In genomic region chr6:28981966-28982701, GRCm38 (mm10) we compare ENCODE assay signal across 7 mouse cellular contexts.
DNase-seq lines count a peak whose midpoint lies in the region; ATAC-seq lines count a peak whose summit lies in the region.

No protein-coding gene starts in this region.

- 11% methylated on average over 18 of the region's 18 CpGs for WGBS in heart, embryonic 15.5 days
- 14% methylated on average over 18 of the region's 18 CpGs for WGBS in midbrain, embryonic 13.5 days

- no peak overlapping the region for H3K27ac ChIP-seq in heart, embryonic 15.5 days
- H3K27ac ChIP-seq in midbrain, embryonic 13.5 days = no peak overlapping the region

- H3K9ac ChIP-seq in heart, embryonic 15.5 days = no peak overlapping the region
- peak overlapping the region; percentile 74; the same call in 1 of the 2 replicates for H3K9ac ChIP-seq in midbrain, embryonic 13.5 days (replicated peaks)

- no peaks in the 10 kb centered on the region for H3K36me3 ChIP-seq in heart, embryonic 15.5 days
- no peaks in the 10 kb centered on the region for H3K36me3 ChIP-seq in midbrain, embryonic 13.5 days

- peak; percentile 77 for DNase-seq in ES-CJ7 (ENCODE audit: low read depth, low spot score)
- peak; percentile 47 to 54 for DNase-seq in adrenal gland, adult 18-20 months (ENCODE audit: low spot score in 2 of 2)
- peak; percentile 69 for DNase-seq in embryo, embryonic 9.5 days (ENCODE audit: extremely low spot score)
- DNase-seq in kidney, postnatal 36 days = peak; percentile 66 to 92
- DNase-seq in thymus, postnatal 4 days = peak; percentile 83

- no peak overlapping the region; the same call in 1 of the 2 replicates for H3K4me3 ChIP-seq in heart, embryonic 15.5 days
- peak overlapping the region; percentile 55 for H3K4me3 ChIP-seq in midbrain, embryonic 13.5 days (replicated peaks)

- ATAC-seq in heart, embryonic 15.5 days (replicated peaks; ENCODE audit: insufficient number of reproducible peaks, insufficient read depth, low FRiP score, low read depth) = no peak
- ATAC-seq in midbrain, embryonic 13.5 days = peak; percentile 6; the same call in 1 of the 2 replicates

- peaks cover 56% of the 10 kb centered on the region for H3K27me3 ChIP-seq in heart, embryonic 15.5 days
- peaks cover 29% of the 10 kb centered on the region for H3K27me3 ChIP-seq in midbrain, embryonic 13.5 days

- H3K9me3 ChIP-seq in heart, embryonic 15.5 days (replicated peaks) = no peaks in the 10 kb centered on the region
- H3K9me3 ChIP-seq in midbrain, embryonic 13.5 days = no peaks in the 10 kb centered on the region

- H3K4me1 ChIP-seq in heart, embryonic 15.5 days (replicated peaks) = peaks cover 18% of the 10 kb centered on the region
- H3K4me1 ChIP-seq in midbrain, embryonic 13.5 days (replicated peaks) = peaks cover 21% of the 10 kb centered on the region

- peak overlapping the region; percentile 92 for H3K4me2 ChIP-seq in heart, embryonic 15.5 days
- peak overlapping the region; percentile 93 for H3K4me2 ChIP-seq in midbrain, embryonic 13.5 days (replicated peaks)
